Mouse (Mus musculus) right cerebral cortex, postnatal 10 days (tissue): Measurements from ENCODE around the gene Ddc.

Experiments used
- DNase-seq, 2 experiments: peaks; one replicate each; pipeline ENCODE4 v3.0.0; 2021; ENCODE audit warnings: low spot score in 2 of 2

The Ddc gene

GRCm38 (mm10) chr11:11781728-11782127, 116.2 kb downstream of the Ddc start:
- no peak for DNase-seq

DNA sequence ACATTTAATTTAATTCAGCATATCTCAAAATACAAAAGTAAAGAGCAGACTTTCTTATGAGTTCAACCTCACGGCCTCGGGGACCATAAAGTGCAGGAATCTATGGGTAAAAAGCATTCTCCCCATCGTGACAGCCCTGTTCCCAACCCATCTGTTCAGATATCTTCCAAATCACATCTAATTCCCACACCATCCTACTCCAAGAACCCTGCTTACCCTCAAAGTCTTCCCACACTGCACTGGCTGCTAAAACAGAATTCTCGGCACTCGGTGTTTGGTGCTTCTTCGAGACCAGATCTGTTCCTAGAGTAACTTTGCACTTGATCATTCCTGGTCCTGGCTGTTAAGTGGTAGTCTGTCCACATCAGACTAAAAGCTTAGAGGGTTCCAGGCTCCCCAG, 119.6 kb downstream of the Ddc start:
- DNase-seq = no peak

GRCm38 (mm10) chr11:11777796-11778195, 120.1 kb downstream of the Ddc start:
- DNase-seq = no peak

DNA sequence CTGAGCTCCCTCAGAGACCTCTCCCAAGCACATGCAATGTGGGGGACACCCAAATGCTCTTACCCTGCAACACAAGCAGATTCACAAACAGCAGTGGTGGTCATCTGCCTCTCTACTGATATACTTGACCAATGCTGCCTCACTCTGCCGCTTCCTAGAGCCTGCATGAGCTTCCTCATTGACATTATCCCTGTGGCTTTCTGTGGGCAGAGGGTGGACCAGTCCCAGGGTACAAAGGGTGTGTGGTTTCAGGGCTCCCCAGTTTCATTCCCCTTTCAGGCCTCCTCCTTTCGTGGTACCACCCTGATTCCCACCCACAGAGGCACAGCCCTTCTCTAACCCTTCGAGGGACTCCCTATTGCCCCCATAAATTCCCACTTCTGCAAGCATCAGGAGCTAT, 120.7 kb downstream of the Ddc start:
- DNase-seq = no peak

DNA sequence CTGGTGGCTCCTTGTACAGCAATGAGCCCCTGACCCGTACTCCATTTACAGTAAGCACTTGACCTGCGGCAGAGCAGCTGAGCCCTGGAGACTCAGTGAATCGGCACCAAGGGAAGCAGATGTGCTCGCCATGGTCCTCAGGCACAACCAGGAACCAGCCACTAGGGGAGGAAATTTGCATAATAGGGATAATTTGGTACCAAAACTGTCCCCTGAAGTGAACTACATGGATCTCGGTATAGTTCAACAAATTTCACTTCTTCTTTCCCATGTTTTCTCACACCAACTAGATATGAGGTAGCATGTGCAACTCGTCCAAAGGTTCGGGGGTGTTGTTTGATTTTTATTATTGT, 121.1 kb downstream of the Ddc start:
- no peak for DNase-seq

DNA sequence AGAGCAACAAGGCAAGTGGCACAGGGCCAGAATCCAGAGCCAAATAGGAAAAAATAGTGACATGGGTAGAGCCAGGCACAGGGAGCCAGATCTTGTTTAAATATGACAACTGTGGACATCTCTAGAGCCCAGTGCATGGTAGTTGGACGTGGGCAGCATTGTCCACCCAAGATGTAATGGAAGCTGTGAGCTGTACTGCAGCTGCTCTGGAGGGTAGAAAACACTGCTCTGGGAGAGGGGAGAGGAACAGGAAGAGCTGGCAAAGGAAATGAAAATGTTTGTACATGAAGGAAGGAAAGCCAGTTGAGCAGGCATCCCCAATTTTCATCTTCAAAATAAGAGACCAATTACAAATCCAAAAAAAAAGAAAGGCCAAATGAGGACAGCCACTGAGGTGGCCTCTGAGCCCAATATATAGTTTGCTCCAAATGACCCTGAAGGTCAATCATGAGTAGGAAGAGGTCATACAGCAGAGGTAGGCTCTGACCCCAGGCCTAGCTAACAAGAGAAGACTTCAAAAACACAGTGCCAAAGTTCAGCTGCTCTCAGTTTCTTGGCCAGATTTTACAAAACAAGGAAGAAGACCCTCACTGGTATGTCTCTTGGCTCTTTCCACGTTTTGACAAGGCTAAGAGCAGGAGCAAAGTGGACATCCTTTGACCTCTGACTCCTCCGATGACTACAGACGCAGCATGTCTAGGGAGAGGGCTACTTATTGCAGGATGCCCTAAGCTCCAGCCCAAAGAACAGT, 121.7 kb downstream of the Ddc start:
- DNase-seq = no peak

- DNase-seq = no peak
Measured at GRCm38 (mm10) chr11:11774893-11775292, 123.1 kb downstream of the Ddc start.

DNA sequence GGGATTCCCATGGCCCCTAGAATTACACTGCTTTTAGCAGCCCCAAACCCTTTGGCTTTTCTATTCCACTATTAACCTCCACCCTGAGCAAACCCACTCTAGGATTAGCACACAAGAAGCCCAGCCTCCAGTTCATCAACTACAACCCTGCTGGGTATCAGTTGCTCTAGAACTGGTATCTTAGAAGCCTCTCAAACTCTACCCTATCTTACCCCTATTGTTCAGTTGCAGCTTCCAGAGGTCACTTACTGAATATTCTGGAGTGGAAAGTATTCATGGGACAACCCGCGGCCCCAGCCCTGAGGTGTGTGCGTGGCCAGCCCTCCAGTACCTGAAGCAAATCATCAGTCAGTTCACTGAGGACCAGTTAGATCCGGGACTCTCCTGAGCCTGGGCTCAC, 123.6 kb downstream of the Ddc start:
- DNase-seq = no peak

DNA sequence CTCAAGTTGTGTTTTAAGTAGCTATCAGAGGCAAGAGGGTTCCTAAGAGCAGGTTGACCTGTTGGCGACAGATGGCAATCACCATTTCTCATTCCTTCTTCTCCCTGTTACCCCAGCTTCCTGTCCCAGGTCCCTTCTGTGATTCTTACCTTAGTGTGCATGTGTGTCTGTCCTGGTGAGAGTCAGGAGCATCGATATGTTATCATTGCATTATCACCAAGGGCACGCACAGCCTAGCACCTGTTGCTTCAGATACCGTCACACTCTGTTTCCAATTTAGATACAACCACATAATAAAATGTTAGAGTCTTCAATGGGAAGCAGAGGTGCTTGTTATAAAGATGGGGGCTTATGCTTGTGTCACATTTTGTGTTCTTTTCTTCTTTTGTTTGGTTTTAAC, 125.7 kb downstream of the Ddc start:
- no peak for DNase-seq

GRCm38 (mm10) chr11:11770691-11771090, 127.3 kb downstream of the Ddc start:
- DNase-seq = no peak

DNA sequence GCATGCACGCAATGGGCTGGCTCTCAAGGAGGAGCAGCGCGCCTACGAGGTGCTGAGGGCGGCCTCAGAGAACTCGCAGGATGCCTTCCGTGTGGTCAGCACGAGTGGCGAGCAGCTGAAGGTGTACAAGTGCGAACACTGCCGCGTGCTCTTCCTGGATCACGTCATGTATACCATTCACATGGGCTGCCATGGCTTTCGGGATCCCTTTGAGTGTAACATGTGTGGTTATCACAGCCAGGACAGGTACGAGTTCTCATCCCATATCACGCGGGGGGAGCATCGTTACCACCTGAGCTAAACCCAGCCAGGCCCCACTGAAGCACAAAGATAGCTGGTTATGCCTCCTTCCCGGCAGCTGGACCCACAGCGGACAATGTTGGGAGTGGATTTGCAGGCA, 128.7 kb downstream of the Ddc start:
- no peak for DNase-seq

DNA sequence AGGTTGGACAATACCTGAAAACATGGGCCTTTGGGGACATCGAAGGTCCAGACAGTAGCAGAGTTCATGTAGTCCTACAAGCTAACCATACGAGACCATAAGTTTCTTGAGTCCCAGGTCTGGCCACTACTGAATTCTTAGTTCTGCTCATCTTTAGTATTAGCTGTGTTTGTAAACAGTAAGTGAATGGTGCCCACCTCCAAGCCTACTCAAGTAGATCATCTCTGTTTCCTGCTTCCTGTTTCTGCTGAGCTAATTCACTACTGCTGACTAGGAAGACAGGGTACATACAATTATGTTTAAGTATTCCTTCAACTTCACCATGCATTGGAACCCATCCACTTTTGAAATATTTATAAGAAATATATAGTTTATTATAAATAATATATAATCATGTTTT, 129.9 kb downstream of the Ddc start:
- no peak for DNase-seq

- no peak for DNase-seq
Measured at GRCm38 (mm10) chr11:11766736-11767135, 131.2 kb downstream of the Ddc start.

- DNase-seq = no peak
Measured at GRCm38 (mm10) chr11:11766105-11766504, 131.8 kb downstream of the Ddc start.

DNA sequence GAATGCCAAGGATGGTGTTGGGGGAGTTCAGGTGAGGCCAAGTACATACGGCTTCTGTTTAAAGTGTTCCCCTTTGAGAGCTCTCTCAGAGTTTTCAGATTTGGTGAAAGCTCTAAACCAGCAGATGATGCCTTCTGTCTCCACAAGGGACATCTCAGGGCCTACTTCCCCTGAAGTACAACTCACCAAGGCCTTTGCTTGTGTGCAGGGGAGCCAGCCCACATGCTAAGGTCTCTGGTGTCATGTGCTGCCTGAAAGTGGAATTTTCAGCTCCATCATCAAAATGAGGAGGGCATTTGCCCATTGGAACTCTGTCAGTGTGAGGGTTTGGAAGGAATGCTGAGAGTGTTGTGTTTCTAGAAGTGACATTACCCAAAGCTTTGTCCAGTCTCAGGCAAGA, 132.5 kb downstream of the Ddc start:
- DNase-seq = no peak
